Mouse (Mus musculus) 416B (cell line): ENCODE measurements around the gene Rbp2.

Source experiments
- DNase-seq: peaks from one replicate; pipeline ENCODE4 v3.0.0; 2011; ENCODE audit warnings: low read depth

The Rbp2 gene

DNA sequence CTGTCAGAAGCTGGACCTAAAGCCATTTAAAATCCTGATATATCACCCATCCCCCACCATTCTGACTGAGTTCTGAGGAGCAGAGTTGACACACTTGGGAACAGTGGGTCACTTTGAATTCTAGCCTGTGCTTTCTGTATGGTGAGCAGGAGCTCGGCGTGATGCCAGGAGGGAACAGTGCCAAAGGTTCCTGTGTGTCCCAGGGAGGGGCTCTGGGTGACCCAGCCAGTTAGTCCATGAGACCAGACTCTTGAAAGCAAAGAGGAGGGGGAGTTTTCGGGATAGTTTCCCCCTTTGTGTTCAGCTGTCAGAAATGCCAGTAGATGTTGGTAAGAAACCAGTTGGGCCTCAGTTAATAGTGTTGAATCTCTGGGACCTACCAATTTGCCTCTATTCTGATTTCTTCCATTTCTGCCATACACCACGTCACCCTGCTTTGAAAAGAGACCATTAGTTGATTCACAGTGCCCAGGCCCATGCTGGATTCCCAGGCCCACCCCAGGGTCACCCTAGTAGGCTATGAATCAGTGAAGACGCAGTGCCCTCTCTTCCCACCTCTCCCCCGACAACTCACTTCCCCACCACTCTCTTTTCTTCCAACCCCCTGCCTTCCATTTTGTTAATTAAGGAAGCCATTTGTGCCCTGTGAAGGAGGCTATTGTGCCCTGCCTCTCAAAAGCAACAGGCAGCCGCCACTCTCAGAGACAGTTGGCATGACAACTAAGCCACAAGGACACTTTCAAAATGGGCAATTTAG lies 39.0 kb downstream of the Rbp2 start:
- DNase-seq = no peak

DNA sequence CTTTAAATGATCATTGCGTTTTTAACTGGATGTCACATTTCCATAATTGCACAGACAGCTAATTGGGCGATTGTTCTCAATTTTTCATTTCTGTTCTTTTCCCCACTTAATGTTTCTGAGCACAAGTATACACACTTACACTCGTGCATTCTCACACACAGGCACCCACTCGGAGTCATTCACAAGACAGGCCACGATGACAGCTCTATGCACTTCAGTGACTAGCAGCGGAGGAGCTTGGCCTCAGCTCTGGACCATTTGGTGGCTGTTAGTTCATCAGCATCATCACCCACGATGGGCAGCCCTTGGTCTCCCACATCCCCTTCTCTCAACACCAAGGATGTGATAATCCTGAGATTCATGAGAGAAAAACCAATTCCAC lies 39.6 kb downstream of the Rbp2 start:
- DNase-seq = no peak

- no peak for DNase-seq
Measured at GRCm38 (mm10) chr9:98527226-98527625, 41.3 kb downstream of the Rbp2 start.

GRCm38 (mm10) chr9:98529776-98530175 lies 43.9 kb downstream of the Rbp2 start:
- no peak for DNase-seq

GRCm38 (mm10) chr9:98530999-98531398 lies 45.1 kb downstream of the Rbp2 start:
- no peak for DNase-seq

- DNase-seq = no peak
Measured at GRCm38 (mm10) chr9:98534675-98535280, 48.9 kb downstream of the Rbp2 start.

- DNase-seq = peak; percentile 13
Measured at GRCm38 (mm10) chr9:98535763-98536162, 49.8 kb downstream of the Rbp2 start.

DNA sequence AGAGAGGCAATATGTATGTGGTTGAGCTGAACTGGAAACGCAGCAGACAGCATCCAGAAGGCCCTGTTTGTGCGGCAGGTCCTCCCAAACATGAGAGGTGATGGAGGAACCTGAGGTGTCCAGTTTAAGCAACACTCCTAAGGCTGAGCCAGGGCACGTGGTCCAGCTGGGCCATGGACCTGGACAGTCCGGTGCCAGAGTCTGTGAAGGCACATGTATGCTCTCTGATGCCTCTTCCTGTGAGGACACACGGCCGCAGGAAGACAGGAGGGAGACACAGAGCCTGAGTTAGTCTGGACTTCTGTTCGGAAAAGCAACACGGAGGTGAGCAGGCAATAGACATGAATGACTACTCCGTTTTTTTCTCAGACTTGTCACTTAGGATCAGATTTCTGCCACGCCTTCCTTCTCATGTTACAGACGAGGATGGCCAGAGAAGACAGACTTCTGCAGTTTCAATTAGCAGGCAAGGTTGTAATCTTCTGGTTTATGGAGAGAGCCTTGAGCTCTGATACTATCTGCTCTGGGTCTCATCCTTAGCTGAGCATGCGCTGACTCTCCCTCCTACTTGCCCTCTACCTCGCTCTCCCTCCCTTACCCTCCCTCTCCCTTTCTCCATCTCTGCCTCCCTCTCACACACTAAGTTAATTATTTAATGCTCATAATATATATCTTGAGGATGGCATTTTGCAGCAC lies 52.2 kb downstream of the Rbp2 start:
- peak; percentile 72 for DNase-seq

DNA sequence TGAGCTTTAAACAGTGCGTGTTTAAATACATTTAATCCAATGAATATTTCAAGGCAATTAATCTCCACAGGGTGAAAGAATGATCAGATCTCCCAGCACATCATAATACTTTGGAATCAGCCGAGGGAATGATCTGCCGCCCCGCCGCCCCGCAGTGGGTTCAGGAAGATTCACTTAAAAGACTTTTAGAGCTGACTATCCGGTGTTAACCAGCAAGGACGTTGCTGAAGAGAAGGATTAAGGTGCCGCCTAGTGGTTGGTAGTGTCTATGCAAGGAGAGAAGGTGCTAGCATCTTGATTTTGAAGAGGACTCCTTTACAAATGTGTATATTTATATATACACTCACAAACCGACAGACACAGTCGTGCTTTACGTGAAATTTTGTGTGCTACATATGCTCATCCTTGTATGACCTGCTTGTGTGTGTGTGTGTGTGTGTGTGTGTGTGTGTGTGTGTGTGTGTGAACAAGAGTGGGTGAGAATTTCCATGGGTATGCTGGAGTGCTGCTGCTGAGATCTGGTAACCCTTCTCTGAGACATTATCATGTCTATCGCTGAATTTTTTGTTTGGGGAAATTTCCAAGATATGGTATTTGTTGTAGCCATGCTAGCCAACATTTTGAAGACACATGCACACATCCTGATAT lies 52.9 kb downstream of the Rbp2 start:
- peak; percentile 80 for DNase-seq

DNA sequence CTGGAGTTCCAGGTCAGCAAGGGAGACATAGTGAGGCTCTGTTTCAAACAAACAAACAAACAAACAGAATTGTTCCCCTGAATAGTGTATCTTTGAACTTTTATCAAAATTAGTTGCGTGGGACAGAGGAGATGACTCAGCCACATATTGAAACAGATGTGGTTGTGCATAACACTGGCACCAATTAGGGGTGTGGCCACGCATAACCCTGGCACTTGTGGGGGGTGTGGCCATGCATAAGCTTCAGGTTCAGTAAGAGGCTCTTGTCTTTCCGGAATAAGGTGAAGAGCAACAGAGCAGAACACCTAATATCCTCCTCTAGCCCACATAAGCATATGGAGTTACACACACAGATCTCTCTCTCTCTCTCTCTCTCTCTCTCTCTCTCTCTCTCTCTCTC lies 58.1 kb downstream of the Rbp2 start:
- DNase-seq = peak; percentile 27
